Mouse (Mus musculus) limb, embryonic 13.5 days (tissue): ENCODE measurements at regions not wholly inside any gene's neighbourhood (a gene's known extent, or its start where the extent isn't known, plus 50 kb on each side); places are given as distances from the start of the nearest gene placed in this dataset.

Source experiments
- ATAC-seq: fragments of 200-750 bp; cut with Nextera tagmentation; 2 replicates; pipeline ENCODE4 v1.8.0; 2017; ENCODE audit warnings: low read depth, moderate number of reproducible peaks, moderate TSS enrichment; ENCODE audit not compliant: low FRiP score
- H3K27ac ChIP-seq: fragments of 300-500 bp; sonication (generic); 2 replicates; pipeline ENCODE4 v1.5.1; 2015; ENCODE audit warnings: inconsistent platforms, mild to moderate bottlenecking, moderate library complexity
- H3K27me3 ChIP-seq: fragments of 300-500 bp; sonication (generic); 2 replicates; pipeline ENCODE4 v1.6.1; 2015; ENCODE audit warnings: mild to moderate bottlenecking, inconsistent platforms
- H3K36me3 ChIP-seq: fragments of 300-500 bp; sonication (generic); 2 replicates; pipeline ENCODE4 v1.6.1; 2015; ENCODE audit warnings: inconsistent platforms, mild to moderate bottlenecking, moderate library complexity
- H3K4me1 ChIP-seq: fragments of 300-500 bp; sonication (generic); 2 replicates; pipeline ENCODE4 v1.6.1; 2015; ENCODE audit warnings: inconsistent platforms
- H3K4me2 ChIP-seq: fragments of 300-500 bp; sonication (generic); replicated peaks from 2 replicates; pipeline ENCODE4 v1.6.1; 2015; ENCODE audit warnings: inconsistent platforms, mild to moderate bottlenecking, moderate library complexity
- H3K4me3 ChIP-seq: fragments of 300-500 bp; sonication (generic); 2 replicates; pipeline ENCODE4 v1.5.1; 2015; ENCODE audit warnings: moderate library complexity, mild to moderate bottlenecking, inconsistent platforms
- H3K9ac ChIP-seq: fragments of 300-500 bp; sonication (generic); 2 replicates; pipeline ENCODE4 v1.6.1; 2015; ENCODE audit warnings: mild to moderate bottlenecking, inconsistent platforms
- H3K9me3 ChIP-seq: fragments of 300-500 bp; sonication (generic); 2 replicates; pipeline ENCODE4 v1.6.1; 2016; ENCODE audit warnings: inconsistent platforms
- WGBS: fragments of 180-500 bp; shearing (Covaris S2); methylation state at CpG from one replicate; pipeline ENCODE4 v1.1.7; 2015; 5-methylcytosine and 5-hydroxymethylcytosine counted together

GRCm38 (mm10) chr12:49449396-49449795 is 64.4 kb downstream of the Gm43517 start:
- H3K27me3 ChIP-seq = no peaks in the 10 kb centered on the region
- H3K9me3 ChIP-seq = no peaks in the 10 kb centered on the region
- ATAC-seq = no peak
- H3K27ac ChIP-seq = no peak overlapping the region
- H3K4me2 ChIP-seq = no peak overlapping the region
- H3K4me3 ChIP-seq = no peak overlapping the region
- no peaks in the 10 kb centered on the region for H3K36me3 ChIP-seq
- H3K9ac ChIP-seq = no peak overlapping the region
- no peaks in the 10 kb centered on the region for H3K4me1 ChIP-seq
- WGBS = 81% methylated on average over 3 of the region's 3 CpGs

GRCm38 (mm10) chr12:49468059-49468458 is 83.1 kb downstream of the Gm43517 start:
- Histone ChIP-seq H3K9ac (no peak overlapping the region), H3K36me3 (no peaks in the 10 kb centered on the region), H3K27me3 (no peaks in the 10 kb centered on the region), H3K4me3 (no peak overlapping the region), H3K9me3 (no peaks in the 10 kb centered on the region), H3K4me1 (no peaks in the 10 kb centered on the region), H3K4me2 (no peak overlapping the region), H3K27ac (no peak overlapping the region)
- ATAC-seq = no peak
- WGBS = 100% methylated on average over 1 of the region's 1 CpGs

GRCm38 (mm10) chr12:49473371-49473770 is 88.4 kb downstream of the Gm43517 start:
- Histone ChIP-seq H3K27me3 (no peaks in the 10 kb centered on the region), H3K27ac (no peak overlapping the region), H3K9ac (no peak overlapping the region), H3K9me3 (no peaks in the 10 kb centered on the region), H3K36me3 (no peaks in the 10 kb centered on the region), H3K4me1 (no peaks in the 10 kb centered on the region), H3K4me3 (no peak overlapping the region), H3K4me2 (no peak overlapping the region)
- no peak for ATAC-seq
- 66% methylated on average over 3 of the region's 3 CpGs for WGBS

- ATAC-seq = no peak
- Histone ChIP-seq H3K9me3 (no peaks in the 10 kb centered on the region), H3K4me3 (no peak overlapping the region), H3K4me1 (peaks cover 6% of the 10 kb centered on the region; the same call in 1 of the 2 replicates), H3K27me3 (no peaks in the 10 kb centered on the region), H3K4me2 (peak overlapping the region; percentile 19; the same call in 1 of the 2 replicates), H3K27ac (no peak overlapping the region), H3K36me3 (no peaks in the 10 kb centered on the region), H3K9ac (no peak overlapping the region)
- WGBS = 51% methylated on average over 3 of the region's 3 CpGs
Observed at GRCm38 (mm10) chr12:49480656-49481055, 95.7 kb downstream of the Gm43517 start.

- H3K4me3 ChIP-seq = no peak overlapping the region
- peaks cover 6% of the 10 kb centered on the region; the same call in 1 of the 2 replicates for H3K4me1 ChIP-seq
- H3K9me3 ChIP-seq = no peaks in the 10 kb centered on the region
- no peaks in the 10 kb centered on the region for H3K36me3 ChIP-seq
- H3K4me2 ChIP-seq = peak overlapping the region; percentile 23; the same call in 1 of the 2 replicates
- H3K27me3 ChIP-seq = no peaks in the 10 kb centered on the region
- no peak overlapping the region for H3K9ac ChIP-seq
- no peak overlapping the region for H3K27ac ChIP-seq
- WGBS = 40% methylated on average over 8 of the region's 8 CpGs
- no peak for ATAC-seq
Observed at GRCm38 (mm10) chr12:49481151-49481550, 96.2 kb downstream of the Gm43517 start.

GRCm38 (mm10) chr12:49482367-49482766 is 97.4 kb downstream of the Gm43517 start:
- H3K36me3 ChIP-seq = no peaks in the 10 kb centered on the region
- H3K27me3 ChIP-seq = no peaks in the 10 kb centered on the region
- no peak overlapping the region for H3K4me2 ChIP-seq
- H3K9me3 ChIP-seq = no peaks in the 10 kb centered on the region
- no peak overlapping the region for H3K9ac ChIP-seq
- ATAC-seq = no peak
- whole genome bisulfite sequencing = 74% methylated on average over 4 of the region's 4 CpGs
- H3K27ac ChIP-seq = no peak overlapping the region
- H3K4me1 ChIP-seq = peaks cover 6% of the 10 kb centered on the region; the same call in 1 of the 2 replicates
- H3K4me3 ChIP-seq = no peak overlapping the region

- Histone ChIP-seq H3K9ac (no peak overlapping the region), H3K36me3 (no peaks in the 10 kb centered on the region), H3K27ac (no peak overlapping the region), H3K9me3 (no peaks in the 10 kb centered on the region), H3K4me2 (no peak overlapping the region), H3K4me3 (no peak overlapping the region), H3K4me1 (peaks cover 6% of the 10 kb centered on the region; the same call in 1 of the 2 replicates), H3K27me3 (no peaks in the 10 kb centered on the region)
- ATAC-seq = no peak
- WGBS = 40% methylated on average over 4 of the region's 4 CpGs
Observed at GRCm38 (mm10) chr12:49484070-49484770, 99.2 kb downstream of the Gm43517 start.

- Histone ChIP-seq H3K27ac (no peak overlapping the region), H3K36me3 (no peaks in the 10 kb centered on the region), H3K27me3 (no peaks in the 10 kb centered on the region), H3K4me3 (no peak overlapping the region), H3K4me2 (no peak overlapping the region), H3K9ac (no peak overlapping the region), H3K9me3 (no peaks in the 10 kb centered on the region), H3K4me1 (no peaks in the 10 kb centered on the region)
- no peak for ATAC-seq
Observed at GRCm38 (mm10) chr12:49513131-49513530, 128.2 kb downstream of the Gm43517 start.

- Histone ChIP-seq H3K4me3 (no peak overlapping the region), H3K4me2 (no peak overlapping the region), H3K36me3 (no peaks in the 10 kb centered on the region), H3K9ac (no peak overlapping the region), H3K4me1 (no peaks in the 10 kb centered on the region), H3K27me3 (no peaks in the 10 kb centered on the region), H3K27ac (no peak overlapping the region), H3K9me3 (no peaks in the 10 kb centered on the region)
- 60% methylated on average over 1 of the region's 1 CpGs for WGBS
- no peak for ATAC-seq
Observed at GRCm38 (mm10) chr12:49514616-49515015, 129.6 kb downstream of the Gm43517 start.
